Mouse (Mus musculus) stomach, embryonic 14.5 days (tissue): ENCODE measurements around the gene Abtb2. TPM values are rescaled to one million over a fixed set of nuclear protein-coding genes. Genes with fewer than 3 reads are reported as not detected.

Experiments
- polyA plus RNA-seq: library from polyadenylated mRNA; unstranded; fragments of >200 nt; fragmentation: Nextera tagmentation; extraction: Ambion mirVana; gene quantifications from 2 replicates; pipeline ENCODE4 v1.2.1, GENCODE M21; 2014

The Abtb2 gene
- polyA plus RNA-seq, 1 experiment from 2014 or later: 4.4 TPM

Other genes starting within 250 kb of the Abtb2 start
- 2.9 and 3.0 TPM in 2 replicates for gene Elf5, start 154.6 kb upstream of the Abtb2 start, polyA plus RNA-seq
- gene Cat, start 81.2 kb upstream of the Abtb2 start, polyA plus RNA-seq: 99.9 and 112 TPM in 2 replicates
- gene Nat10, start 195.0 kb downstream of the Abtb2 start, polyA plus RNA-seq: 26.7 and 27.4 TPM in 2 replicates
- gene Caprin1, start 231.3 kb downstream of the Abtb2 start, polyA plus RNA-seq: 355 and 358 TPM in 2 replicates